Mouse (Mus musculus): ENCODE data around the gene Zfp831.

Gene Zfp831

GRCm38 (mm10) chr2:174644975-174645374 lies 1.6 kb downstream of the Zfp831 start:
- no peak for DNase-seq (ENCODE audit: low spot score)

- DNase-seq (ENCODE audit: low spot score): no peak
Measured at GRCm38 (mm10) chr2:174652864-174653263, 9.5 kb downstream of the Zfp831 start.

GRCm38 (mm10) chr2:174655341-174655740 lies 12.0 kb downstream of the Zfp831 start:
- no peak for DNase-seq (ENCODE audit: low spot score)

GRCm38 (mm10) chr2:174658229-174658844 lies 15.0 kb downstream of the Zfp831 start:
- no peak for DNase-seq (ENCODE audit: low spot score)

GRCm38 (mm10) chr2:174659874-174660273 lies 16.5 kb downstream of the Zfp831 start:
- DNase-seq (ENCODE audit: low spot score): no peak

- DNase-seq (ENCODE audit: low spot score): no peak
Measured at GRCm38 (mm10) chr2:174660321-174660720, 17.0 kb downstream of the Zfp831 start.

- DNase-seq (ENCODE audit: low spot score): peak; percentile 59
Measured at GRCm38 (mm10) chr2:174661436-174662171, 18.3 kb downstream of the Zfp831 start.

GRCm38 (mm10) chr2:174662593-174662992 lies 19.3 kb downstream of the Zfp831 start:
- DNase-seq (ENCODE audit: low spot score): no peak

- DNase-seq (ENCODE audit: low spot score): peak; percentile 25
Measured at GRCm38 (mm10) chr2:174665404-174665803, 22.1 kb downstream of the Zfp831 start.

- no peak for DNase-seq (ENCODE audit: low spot score)
Measured at GRCm38 (mm10) chr2:174668806-174669205, 25.5 kb downstream of the Zfp831 start.

- DNase-seq (ENCODE audit: low spot score): peak; percentile 29
Measured at GRCm38 (mm10) chr2:174672506-174673190, 29.3 kb downstream of the Zfp831 start.

GRCm38 (mm10) chr2:174673592-174674286 lies 30.4 kb downstream of the Zfp831 start:
- DNase-seq (ENCODE audit: low spot score): peak; percentile 95

GRCm38 (mm10) chr2:174674287-174675045 lies 31.1 kb downstream of the Zfp831 start:
- DNase-seq (ENCODE audit: low spot score): peak; percentile 47

- DNase-seq (ENCODE audit: low spot score): peak; percentile 88
Measured at GRCm38 (mm10) chr2:174675642-174676041, 32.3 kb downstream of the Zfp831 start.

- DNase-seq (ENCODE audit: low spot score): no peak
Measured at GRCm38 (mm10) chr2:174701351-174701750, 58.0 kb downstream of the Zfp831 start.

GRCm38 (mm10) chr2:174707101-174707500 lies 63.8 kb downstream of the Zfp831 start:
- no peak for DNase-seq (ENCODE audit: low spot score)

GRCm38 (mm10) chr2:174708587-174708986 lies 65.3 kb downstream of the Zfp831 start:
- no peak for DNase-seq (ENCODE audit: low spot score)

- DNase-seq (ENCODE audit: low spot score): no peak
Measured at GRCm38 (mm10) chr2:174710185-174710584, 66.9 kb downstream of the Zfp831 start.

GRCm38 (mm10) chr2:174712043-174712442 lies 68.7 kb downstream of the Zfp831 start:
- no peak for DNase-seq (ENCODE audit: low spot score)

GRCm38 (mm10) chr2:174715938-174716337 lies 72.6 kb downstream of the Zfp831 start:
- no peak for DNase-seq (ENCODE audit: low spot score)

GRCm38 (mm10) chr2:174717857-174718256 lies 74.5 kb downstream of the Zfp831 start:
- DNase-seq (ENCODE audit: low spot score): no peak
